Mouse (Mus musculus) intestine, embryonic 16.5 days (tissue): ENCODE measurements around the gene Unc5a. TPM values are rescaled to one million over a fixed set of nuclear protein-coding genes. Genes with fewer than 3 reads are reported as not detected.

Source experiments
- ATAC-seq: fragments of 200-750 bp; cut with Nextera tagmentation; 2 replicates; pipeline ENCODE4 v1.8.0; 2017; ENCODE audit warnings: moderate TSS enrichment, moderate library complexity
- H3K27ac ChIP-seq: fragments of 300-500 bp; sonication (generic); 2 replicates; pipeline ENCODE4 v1.5.1; 2014; ENCODE audit warnings: mild to moderate bottlenecking, low read length
- H3K27me3 ChIP-seq: fragments of 300-500 bp; sonication (generic); replicated peaks from 2 replicates; pipeline ENCODE4 v1.6.1; 2014; ENCODE audit warnings: low read length, control low read depth, mixed read lengths; ENCODE audit not compliant: control insufficient read depth, insufficient read depth
- H3K36me3 ChIP-seq: fragments of 300-500 bp; sonication (generic); 2 replicates; pipeline ENCODE4 v1.6.1; 2014; ENCODE audit warnings: low read length, control low read depth; ENCODE audit not compliant: control insufficient read depth, insufficient read depth
- H3K4me1 ChIP-seq: fragments of 300-500 bp; sonication (generic); 2 replicates; pipeline ENCODE4 v1.6.1; 2014; ENCODE audit warnings: low read length, control low read depth, mixed read lengths; ENCODE audit not compliant: control insufficient read depth, insufficient read depth
- H3K4me2 ChIP-seq: fragments of 300-500 bp; sonication (generic); 2 replicates; pipeline ENCODE4 v1.6.1; 2014; ENCODE audit warnings: low read depth, low read length, control low read depth
- H3K4me3 ChIP-seq: fragments of 300-500 bp; sonication (generic); 2 replicates; pipeline ENCODE4 v1.5.1; 2014; ENCODE audit warnings: mild to moderate bottlenecking, low read length
- H3K9ac ChIP-seq: fragments of 300-500 bp; sonication (generic); 2 replicates; pipeline ENCODE4 v1.6.1; 2014; ENCODE audit warnings: low read depth, low read length
- H3K9me3 ChIP-seq: fragments of 300-500 bp; sonication (generic); 2 replicates; pipeline ENCODE4 v1.6.1; 2016; ENCODE audit warnings: low read length, control low read depth; ENCODE audit not compliant: control insufficient read depth
- WGBS: fragments of 180-500 bp; shearing (Covaris S2); extraction: QIAGEN DNeasy Blood & Tissue Kit; methylation state at CpG from one replicate; pipeline ENCODE4 v1.1.7; 2014; 5-methylcytosine and 5-hydroxymethylcytosine counted together
- polyA plus RNA-seq: library from polyadenylated mRNA; unstranded; fragments of >200 nt; fragmentation: Nextera tagmentation; extraction: Ambion mirVana; gene quantifications from 2 replicates; pipeline ENCODE4 v1.2.1, GENCODE M21; 2015

The Unc5a gene
- polyA plus RNA-seq, 1 experiment from 2014 or later: 1.4 TPM

DNA sequence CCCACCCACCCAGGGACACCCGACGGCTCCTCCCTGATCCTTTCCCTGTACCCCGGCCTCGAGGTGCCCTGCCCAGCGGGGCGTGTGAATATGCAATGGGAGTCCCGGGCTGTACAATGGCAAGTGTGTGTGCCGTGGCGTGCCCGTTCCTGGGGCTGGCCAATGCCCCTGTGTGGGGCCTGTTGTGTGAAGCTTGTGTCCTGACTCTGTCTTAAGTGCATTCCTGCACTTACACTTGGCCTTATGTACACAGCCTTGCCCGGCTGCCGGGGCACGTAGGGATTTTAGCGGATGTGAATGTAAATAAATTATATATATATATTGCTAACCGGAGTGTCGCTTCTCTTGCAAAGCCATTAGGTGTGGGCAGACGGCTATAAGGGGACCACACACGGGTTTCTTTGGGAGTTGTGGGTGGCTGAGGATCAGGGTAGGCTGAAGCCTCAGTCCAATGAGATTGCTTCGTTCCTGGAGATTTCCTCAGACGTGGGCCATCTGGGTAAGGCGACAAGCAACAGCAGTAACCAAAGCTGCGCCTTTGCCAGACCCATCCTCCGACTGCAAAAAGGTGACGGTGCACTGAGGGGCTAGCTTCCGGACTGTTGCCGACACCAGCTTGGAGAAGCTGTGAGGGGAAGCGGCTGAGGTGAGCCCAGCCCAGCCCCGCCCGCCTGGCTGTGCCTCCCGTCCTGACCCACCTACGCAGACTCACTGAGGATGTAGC is 56.6 kb downstream of the Unc5a start:
- Histone ChIP-seq H3K9me3 (no peaks in the 10 kb centered on the region), H3K4me2 (no peak overlapping the region), H3K4me1 (0 out of 2 replicates have a peak, but pooled peaks cover 2% of the 10 kb centered on the region), H3K9ac (no peak overlapping the region), H3K36me3 (no peaks in the 10 kb centered on the region), H3K27ac (no peak overlapping the region), H3K4me3 (no peak overlapping the region), H3K27me3 (no peaks in the 10 kb centered on the region)
- ATAC-seq: no peak
- 51% methylated on average over 31 of the region's 31 CpGs for WGBS

GRCm38 (mm10) chr13:55006415-55006742 is 57.2 kb downstream of the Unc5a start:
- Histone ChIP-seq H3K4me3 (no peak overlapping the region), H3K27ac (no peak overlapping the region), H3K9me3 (no peaks in the 10 kb centered on the region), H3K36me3 (no peaks in the 10 kb centered on the region), H3K9ac (no peak overlapping the region), H3K4me1 (0 out of 2 replicates have a peak, but pooled peaks cover 2% of the 10 kb centered on the region), H3K27me3 (no peaks in the 10 kb centered on the region), H3K4me2 (no peak overlapping the region)
- WGBS: 77% methylated on average over 7 of the region's 7 CpGs
- no peak for ATAC-seq

GRCm38 (mm10) chr13:55008589-55008988 is 59.4 kb downstream of the Unc5a start:
- H3K4me1 ChIP-seq: 0 out of 2 replicates have a peak, but pooled peaks cover 2% of the 10 kb centered on the region
- H3K27ac ChIP-seq: no peak overlapping the region
- no peaks in the 10 kb centered on the region for H3K36me3 ChIP-seq
- no peak overlapping the region for H3K4me3 ChIP-seq
- no peak overlapping the region for H3K9ac ChIP-seq
- no peak overlapping the region for H3K4me2 ChIP-seq
- no peaks in the 10 kb centered on the region for H3K27me3 ChIP-seq
- no peaks in the 10 kb centered on the region for H3K9me3 ChIP-seq
- WGBS: 79% methylated on average over 6 of the region's 6 CpGs
- ATAC-seq: no peak

GRCm38 (mm10) chr13:55011103-55011502 is 61.9 kb downstream of the Unc5a start:
- 84% methylated on average over 15 of the region's 15 CpGs for WGBS
- H3K4me2 ChIP-seq: no peak overlapping the region
- no peaks in the 10 kb centered on the region for H3K27me3 ChIP-seq
- H3K36me3 ChIP-seq: no peaks in the 10 kb centered on the region
- no peak overlapping the region for H3K27ac ChIP-seq
- no peak for ATAC-seq
- H3K4me1 ChIP-seq: no peaks in the 10 kb centered on the region
- no peak overlapping the region for H3K4me3 ChIP-seq
- H3K9ac ChIP-seq: no peak overlapping the region
- H3K9me3 ChIP-seq: no peaks in the 10 kb centered on the region

GRCm38 (mm10) chr13:55011981-55012478 is 62.8 kb downstream of the Unc5a start:
- no peak overlapping the region for H3K9ac ChIP-seq
- H3K4me1 ChIP-seq: no peaks in the 10 kb centered on the region
- H3K9me3 ChIP-seq: no peaks in the 10 kb centered on the region
- H3K4me2 ChIP-seq: no peak overlapping the region
- no peaks in the 10 kb centered on the region for H3K36me3 ChIP-seq
- H3K4me3 ChIP-seq: no peak overlapping the region
- no peaks in the 10 kb centered on the region for H3K27me3 ChIP-seq
- H3K27ac ChIP-seq: no peak overlapping the region
- WGBS: 3% methylated on average over 14 of the region's 14 CpGs
- ATAC-seq: no peak

DNA sequence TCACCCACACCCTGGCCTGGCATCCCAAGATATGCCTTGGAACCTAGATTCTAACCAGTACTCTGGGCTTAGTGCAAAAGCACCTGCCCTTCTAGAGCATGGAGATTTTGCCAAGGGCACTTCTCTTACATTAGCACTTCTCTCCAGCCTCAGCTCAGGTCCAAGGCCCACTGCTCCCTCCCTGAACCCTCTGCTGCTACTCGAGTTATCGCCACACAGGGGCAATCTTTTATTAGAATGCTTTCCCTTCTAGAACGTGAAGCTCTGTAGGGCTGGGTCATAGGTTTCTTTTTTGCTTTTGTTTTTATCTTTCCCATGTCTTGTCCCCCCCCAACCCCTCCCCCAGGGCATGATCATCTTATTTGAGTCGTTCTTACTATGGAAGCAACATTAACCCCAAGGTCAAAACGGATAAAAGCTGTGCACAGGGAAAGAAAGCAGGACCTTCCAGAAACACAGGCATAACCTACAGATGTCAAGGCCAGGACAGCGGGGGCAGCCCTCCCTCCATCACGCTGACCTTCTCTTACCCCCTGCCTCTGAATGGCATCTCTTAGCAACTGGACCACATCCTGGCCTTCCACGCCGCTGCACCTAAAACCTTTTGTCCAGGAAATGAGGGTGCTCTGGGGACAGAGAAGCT is 64.6 kb downstream of the Unc5a start:
- no peak for ATAC-seq
- Histone ChIP-seq H3K4me2 (no peak overlapping the region), H3K27ac (no peak overlapping the region), H3K9me3 (no peaks in the 10 kb centered on the region), H3K4me1 (no peaks in the 10 kb centered on the region), H3K36me3 (no peaks in the 10 kb centered on the region), H3K27me3 (no peaks in the 10 kb centered on the region), H3K4me3 (no peak overlapping the region), H3K9ac (no peak overlapping the region)
- 21% methylated on average over 9 of the region's 9 CpGs for WGBS

DNA sequence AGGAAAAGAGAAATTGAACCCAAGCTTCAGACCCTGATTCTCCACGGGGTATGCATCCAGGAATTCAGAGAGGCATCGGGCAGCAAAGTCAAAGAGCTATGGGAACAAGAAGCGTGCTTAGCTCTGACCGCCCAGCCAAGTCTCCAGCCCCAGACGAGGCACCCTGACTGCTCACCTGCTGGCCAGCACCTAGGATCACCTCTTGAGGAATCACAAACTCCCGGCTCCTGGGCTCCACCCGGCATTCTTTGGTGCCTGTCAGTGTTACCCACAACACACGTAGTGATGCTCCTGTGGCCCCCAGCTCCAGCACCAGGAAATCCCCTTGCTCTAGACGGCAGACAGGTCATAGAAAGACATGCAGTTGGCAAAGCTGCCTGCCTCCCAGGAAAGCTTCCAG is 65.2 kb downstream of the Unc5a start:
- H3K27ac ChIP-seq: no peak overlapping the region
- no peak overlapping the region for H3K4me2 ChIP-seq
- no peaks in the 10 kb centered on the region for H3K36me3 ChIP-seq
- H3K4me3 ChIP-seq: no peak overlapping the region
- no peaks in the 10 kb centered on the region for H3K9me3 ChIP-seq
- ATAC-seq: no peak
- 63% methylated on average over 9 of the region's 9 CpGs for WGBS
- H3K9ac ChIP-seq: no peak overlapping the region
- no peaks in the 10 kb centered on the region for H3K27me3 ChIP-seq
- H3K4me1 ChIP-seq: no peaks in the 10 kb centered on the region

DNA sequence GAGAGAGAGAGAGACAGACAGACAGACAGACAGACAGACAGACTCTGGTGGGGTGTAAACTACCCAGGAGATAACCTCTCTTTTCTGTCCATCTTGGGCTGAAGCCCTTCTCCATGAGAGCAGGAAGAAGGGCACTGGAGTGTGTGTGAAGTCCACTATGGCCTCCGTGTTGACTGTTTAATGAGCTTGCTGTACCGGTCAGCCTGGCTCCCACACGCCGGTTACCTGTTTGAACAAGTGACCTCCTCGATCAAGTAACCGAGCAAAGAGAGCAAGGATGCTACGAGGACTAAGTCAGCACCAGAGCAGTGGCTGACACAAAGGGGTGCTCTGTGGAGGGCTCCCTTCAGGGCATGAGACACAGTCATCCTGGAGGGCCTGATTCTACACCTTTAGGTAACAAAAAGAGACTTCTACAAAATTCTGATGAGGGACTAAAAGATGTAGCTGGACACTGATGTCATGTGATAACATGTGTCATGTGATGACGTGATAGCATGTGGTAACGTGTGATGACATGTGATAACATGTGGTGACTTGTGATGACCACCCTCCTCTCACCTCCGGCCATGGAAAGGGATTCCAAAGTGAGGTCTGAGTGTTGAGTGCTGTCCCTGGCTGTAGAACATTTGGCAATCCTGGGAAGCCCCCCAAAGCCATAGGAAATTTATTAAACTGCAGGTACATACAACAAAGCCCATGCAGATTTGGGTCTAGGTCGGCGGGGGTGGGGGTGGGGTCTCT is 68.1 kb downstream of the Unc5a start:
- Histone ChIP-seq H3K4me1 (no peaks in the 10 kb centered on the region), H3K9ac (no peak overlapping the region), H3K27me3 (no peaks in the 10 kb centered on the region), H3K27ac (no peak overlapping the region), H3K4me2 (no peak overlapping the region), H3K4me3 (no peak overlapping the region), H3K9me3 (no peaks in the 10 kb centered on the region), H3K36me3 (no peaks in the 10 kb centered on the region)
- no peak for ATAC-seq
- 80% methylated on average over 12 of the region's 12 CpGs for WGBS

- no peak overlapping the region for H3K4me3 ChIP-seq
- H3K9ac ChIP-seq: no peak overlapping the region
- no peaks in the 10 kb centered on the region for H3K27me3 ChIP-seq
- no peaks in the 10 kb centered on the region for H3K36me3 ChIP-seq
- ATAC-seq: no peak
- 0 out of 2 replicates have a peak, but pooled peaks cover 5% of the 10 kb centered on the region for H3K4me1 ChIP-seq
- no peaks in the 10 kb centered on the region for H3K9me3 ChIP-seq
- no peak overlapping the region for H3K27ac ChIP-seq
- WGBS: 81% methylated on average over 8 of the region's 8 CpGs
- H3K4me2 ChIP-seq: no peak overlapping the region
Observed at GRCm38 (mm10) chr13:55017898-55018599, 68.8 kb downstream of the Unc5a start.
